Mouse (Mus musculus): ENCODE data around the gene Evi5.

DNA sequence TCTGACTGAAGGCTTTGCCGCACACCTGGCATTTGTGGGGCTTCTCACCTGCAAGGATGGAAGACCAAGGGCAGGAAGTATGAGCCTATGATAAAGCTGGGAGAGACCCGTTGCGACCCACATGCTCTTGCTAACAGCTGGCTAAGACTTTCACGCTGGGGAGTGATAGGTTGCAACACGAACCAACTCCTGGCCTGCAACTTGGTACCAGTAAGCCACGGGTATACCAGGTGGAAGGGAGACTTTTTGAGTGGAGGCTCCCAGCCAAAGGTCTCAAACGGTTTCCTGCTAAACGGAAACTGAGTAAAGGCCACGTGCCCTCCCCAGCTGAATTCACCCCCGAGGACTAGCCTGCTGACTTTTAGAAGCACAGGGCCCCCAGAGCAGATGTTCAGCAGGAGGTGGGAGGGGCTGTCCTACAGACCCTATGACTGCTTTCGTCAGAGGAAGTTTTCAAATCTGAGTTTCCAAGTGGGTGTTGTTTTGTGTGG, 157.0 kb downstream of the Evi5 start:
- TF ChIP-seq CTCF (IDR thresholded peaks at IDR 0.05; ENCODE audit: extremely low read depth, insufficient read depth, insufficient read length, insufficient replicate concordance) (no peak), POLR2A (IDR thresholded peaks at IDR 0.05; ENCODE audit: low read depth, low read length) (no peak)
